In the genomic region with DNA sequence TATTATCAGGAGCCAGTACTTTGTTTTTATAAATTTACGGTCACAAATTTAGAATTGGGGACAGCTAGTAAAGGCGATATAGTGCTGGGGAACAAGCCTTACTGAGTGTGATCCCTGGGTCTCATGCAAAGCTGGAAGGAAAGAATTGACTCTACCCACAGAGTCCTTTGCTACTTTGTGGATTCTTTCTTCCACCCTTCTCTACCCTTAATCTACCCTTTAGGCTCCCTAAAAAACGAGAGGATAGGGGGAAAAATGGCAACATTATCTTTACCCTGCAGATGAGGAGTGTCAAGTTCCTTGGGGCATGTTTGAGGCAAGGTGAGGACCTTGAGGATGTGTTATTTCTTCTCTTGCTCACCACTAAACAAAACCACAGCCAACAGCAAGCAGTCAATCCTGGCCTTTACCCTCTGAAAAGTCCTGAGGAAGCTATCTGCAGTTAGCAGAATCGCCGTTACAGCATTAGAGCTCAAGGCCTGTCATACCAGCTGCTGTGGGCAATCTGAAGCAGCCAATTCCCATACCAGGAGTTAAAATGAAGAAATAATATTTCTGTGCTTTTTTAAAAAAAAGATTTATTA, we compare ENCODE assay signal across 9 mouse cellular contexts. TPM values are rescaled to one million over a fixed set of nuclear protein-coding genes. Genes with fewer than 3 reads are reported as not detected.
DNase-seq lines count a peak whose midpoint lies in the region; ATAC-seq and TF ChIP-seq lines count a peak whose summit lies in the region.
"Had no signal": no experiment of that assay in that cellular context is flagged by ENCODE, and none has a peak within 500 bp of the region (broad histone marks: within the 10 kb centered on the region; RNA-seq: fewer than 3 reads in every experiment).

No protein-coding gene starts in this region.

- no peak for DNase-seq in kidney, postnatal 0 days (ENCODE audit: low spot score)
- DNase-seq in kidney, adult 9 months = no peak
- no peak for DNase-seq in embryonic facial prominence, embryonic 10.5 days (ENCODE audit: low spot score)
- peak; percentile 16 for DNase-seq in naive thymus-derived CD4-positive, alpha-beta T cell, adult 2 months (ENCODE audit: low read depth)
- DNase-seq in adrenal gland, postnatal 14 days = no peak
- DNase-seq in layer of hippocampus, postnatal 10 days (ENCODE audit: low spot score in 2 of 2) = no peak
- no peak for DNase-seq in ovary, postnatal 14 days (ENCODE audit: low spot score)
- DNase-seq: layer of hippocampus, postnatal 36 days had no signal

- H3K27me3 ChIP-seq in kidney, postnatal 0 days (ENCODE audit: insufficient read depth, low read length) = no peaks in the 10 kb centered on the region
- H3K27me3 ChIP-seq in embryonic facial prominence, embryonic 10.5 days (replicated peaks; ENCODE audit: low read depth, poor library complexity, severe bottlenecking) = no peaks in the 10 kb centered on the region
- H3K27me3 ChIP-seq in intestine, embryonic 16.5 days (replicated peaks; ENCODE audit: control insufficient read depth, insufficient read depth, low read length) = no peaks in the 10 kb centered on the region

- H3K4me3 ChIP-seq in kidney, postnatal 0 days (replicated peaks; ENCODE audit: low read depth, low read length) = peak overlapping the region; percentile 57
- H3K4me3 ChIP-seq in embryonic facial prominence, embryonic 10.5 days = peak overlapping the region; percentile 93
- H3K4me3 ChIP-seq in intestine, embryonic 16.5 days (ENCODE audit: low read length) = peak overlapping the region; percentile 94

- no peaks in the 10 kb centered on the region for H3K36me3 ChIP-seq in kidney, postnatal 0 days (ENCODE audit: insufficient read depth, low read length)
- H3K36me3 ChIP-seq in embryonic facial prominence, embryonic 10.5 days (replicated peaks) = peaks cover 33% of the 10 kb centered on the region
- no peaks in the 10 kb centered on the region for H3K36me3 ChIP-seq in intestine, embryonic 16.5 days (ENCODE audit: control insufficient read depth, insufficient read depth, low read length)

- peak overlapping the region; percentile 74 for H3K9ac ChIP-seq in kidney, postnatal 0 days (ENCODE audit: low read depth, low read length)
- H3K9ac ChIP-seq in intestine, embryonic 16.5 days (ENCODE audit: low read depth, low read length) = peak overlapping the region; percentile 96

- H3K27ac ChIP-seq in kidney, postnatal 0 days = no peak overlapping the region
- H3K27ac ChIP-seq in embryonic facial prominence, embryonic 10.5 days (replicated peaks) = peak overlapping the region; percentile 99
- H3K27ac ChIP-seq in intestine, embryonic 16.5 days (ENCODE audit: low read length) = no peak overlapping the region; the same call in 1 of the 2 replicates

- no peak for ATAC-seq in kidney, postnatal 0 days (replicated peaks; ENCODE audit: low FRiP score, low read depth)
- ATAC-seq in intestine, embryonic 16.5 days = no peak

- H3K9me3 ChIP-seq in kidney, postnatal 0 days (replicated peaks; ENCODE audit: low read length) = no peaks in the 10 kb centered on the region
- H3K9me3 ChIP-seq in embryonic facial prominence, embryonic 10.5 days = no peaks in the 10 kb centered on the region
- no peaks in the 10 kb centered on the region for H3K9me3 ChIP-seq in intestine, embryonic 16.5 days (ENCODE audit: control insufficient read depth, low read length)

- peak overlapping the region; percentile 60 for H3K4me2 ChIP-seq in kidney, postnatal 0 days (ENCODE audit: low read length)
- peak overlapping the region; percentile 64 for H3K4me2 ChIP-seq in intestine, embryonic 16.5 days (ENCODE audit: low read depth, low read length)

- TF ChIP-seq CTCF in kidney, postnatal 0 days (IDR thresholded peaks at IDR 0.05; ENCODE audit: low read depth) = no peak

- 35% methylated on average over 5 of the region's 5 CpGs for WGBS in kidney, postnatal 0 days
- 71% methylated on average over 5 of the region's 5 CpGs for WGBS in embryonic facial prominence, embryonic 10.5 days
- WGBS in intestine, embryonic 16.5 days = 38% methylated on average over 5 of the region's 5 CpGs

- peaks cover 5% of the 10 kb centered on the region; the same call in 1 of the 2 replicates for H3K4me1 ChIP-seq in kidney, postnatal 0 days (replicated peaks; ENCODE audit: insufficient read depth, low read length)
- peaks cover 10% of the 10 kb centered on the region for H3K4me1 ChIP-seq in embryonic facial prominence, embryonic 10.5 days
- peaks cover 5% of the 10 kb centered on the region for H3K4me1 ChIP-seq in intestine, embryonic 16.5 days (ENCODE audit: control insufficient read depth, insufficient read depth, low read length)

RNA-seq across cellular contexts. Expression of gene Tipin, which starts 1.1 kb away (rescaled TPM):
- polyA plus RNA-seq in kidney, postnatal 0 days (2015; fragmentation: Nextera tagmentation; extraction: Ambion mirVana) = 168 and 193 TPM in 2 replicates
- polyA plus RNA-seq in embryonic facial prominence, embryonic 10.5 days (2016; fragmentation: Nextera tagmentation; extraction: Ambion mirVana) = 269 and 272 TPM in 2 replicates
- 129 and 142 TPM in 2 replicates for polyA plus RNA-seq in intestine, embryonic 16.5 days (2015; fragmentation: Nextera tagmentation; extraction: Ambion mirVana)
- 29.8 and 32.3 TPM in 2 replicates for total RNA-seq in adrenal gland, postnatal 14 days (2021)
- total RNA-seq in layer of hippocampus, postnatal 10 days (2021) = 10 to 100 TPM; 19.6 to 22.3 TPM

RNA-seq across cellular contexts. Expression of gene Map2k1, which starts 29.1 kb away (rescaled TPM):
- polyA plus RNA-seq in kidney, postnatal 0 days (2015; fragmentation: Nextera tagmentation; extraction: Ambion mirVana) = 81.6 and 82.7 TPM in 2 replicates
- polyA plus RNA-seq in embryonic facial prominence, embryonic 10.5 days (2016; fragmentation: Nextera tagmentation; extraction: Ambion mirVana) = 82.6 and 89.3 TPM in 2 replicates
- 97.4 and 104 TPM in 2 replicates for polyA plus RNA-seq in intestine, embryonic 16.5 days (2015; fragmentation: Nextera tagmentation; extraction: Ambion mirVana)
- total RNA-seq in adrenal gland, postnatal 14 days (2021) = 55.4 and 58.9 TPM in 2 replicates
- total RNA-seq in layer of hippocampus, postnatal 10 days (2021) = 100 to 1,000 TPM; 126 to 129 TPM

RNA-seq across cellular contexts. Expression of gene Uchl4, which starts 47.5 kb away (rescaled TPM):
- polyA plus RNA-seq in kidney, postnatal 0 days (2015; fragmentation: Nextera tagmentation; extraction: Ambion mirVana) = 1.3 and 2.0 TPM in 2 replicates
- polyA plus RNA-seq in embryonic facial prominence, embryonic 10.5 days (2016; fragmentation: Nextera tagmentation; extraction: Ambion mirVana) = 3.9 and 4.4 TPM in 2 replicates
- polyA plus RNA-seq in intestine, embryonic 16.5 days (2015; fragmentation: Nextera tagmentation; extraction: Ambion mirVana) = 1.8 and 2.4 TPM in 2 replicates
- 1.5 and 3.0 TPM in 2 replicates for total RNA-seq in adrenal gland, postnatal 14 days (2021)
- 1 to 10 TPM; 4.0 to 5.8 TPM for total RNA-seq in layer of hippocampus, postnatal 10 days (2021)

RNA-seq across cellular contexts. Expression of gene Dis3l, which starts 58.6 kb away (rescaled TPM):
- 13.9 and 14.5 TPM in 2 replicates for polyA plus RNA-seq in kidney, postnatal 0 days (2015; fragmentation: Nextera tagmentation; extraction: Ambion mirVana)
- 20.0 and 23.1 TPM in 2 replicates for polyA plus RNA-seq in embryonic facial prominence, embryonic 10.5 days (2016; fragmentation: Nextera tagmentation; extraction: Ambion mirVana)
- polyA plus RNA-seq in intestine, embryonic 16.5 days (2015; fragmentation: Nextera tagmentation; extraction: Ambion mirVana) = 20.3 and 21.4 TPM in 2 replicates
- total RNA-seq in adrenal gland, postnatal 14 days (2021) = 16.8 and 20.1 TPM in 2 replicates
- total RNA-seq in layer of hippocampus, postnatal 10 days (2021) = 10 to 100 TPM; 23.9 to 24.2 TPM
